8 mouse cellular contexts compared by ENCODE assay signal in the genomic region with DNA sequence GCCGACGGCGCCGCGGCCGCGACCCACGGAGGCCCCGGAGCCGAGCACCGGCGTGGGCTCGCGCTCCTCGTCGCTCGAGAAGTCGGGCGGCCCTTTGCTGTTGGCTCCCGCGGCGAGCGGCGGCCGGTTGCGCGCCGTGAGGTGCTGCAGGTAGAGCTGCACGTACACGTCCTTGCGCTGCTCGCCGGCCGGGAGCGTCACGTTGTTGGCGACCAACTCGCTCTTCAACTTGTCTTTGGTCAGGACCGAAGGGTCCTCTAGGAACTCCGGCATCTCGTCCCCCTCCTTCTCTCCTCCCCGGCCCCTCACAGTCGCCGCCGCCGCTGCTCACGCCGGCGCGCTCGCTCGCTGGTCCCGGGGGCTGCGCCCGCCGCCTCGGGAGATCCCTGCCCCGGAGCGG. TPM values are rescaled to one million over a fixed set of nuclear protein-coding genes. Genes with fewer than 3 reads are reported as not detected.
A peak's percentile ranks its signal among the peaks of the same experiment; 100 is the strongest.
DNase-seq lines count a peak whose midpoint lies in the region; ATAC-seq and TF ChIP-seq lines count a peak whose summit lies in the region.

No protein-coding gene starts in this region.

- peak overlapping the region; percentile 100 for H3K27ac ChIP-seq in forebrain, embryonic 15.5 days (replicated peaks)
- H3K27ac ChIP-seq in olfactory bulb, adult 2 months (ENCODE audit: insufficient read depth, low read depth, low read length), result peak overlapping the region; percentile 78

- H3K36me3 ChIP-seq in forebrain, embryonic 15.5 days, result no peaks in the 10 kb centered on the region

- peak overlapping the region; percentile 95 for H3K4me3 ChIP-seq in forebrain, embryonic 15.5 days
- H3K4me3 ChIP-seq in olfactory bulb, adult 2 months (ENCODE audit: insufficient read depth, low read depth, low read length), result peak overlapping the region; percentile 94

- no peaks in the 10 kb centered on the region for H3K27me3 ChIP-seq in forebrain, embryonic 15.5 days

- ATAC-seq in forebrain, embryonic 15.5 days (replicated peaks), result peak; percentile 69

- H3K9me3 ChIP-seq in forebrain, embryonic 15.5 days, result no peaks in the 10 kb centered on the region

- TF ChIP-seq CTCF in olfactory bulb, adult 2 months (IDR thresholded peaks at IDR 0.05; ENCODE audit: insufficient read depth, low read depth, low read length), result no peak

- peak overlapping the region; percentile 52 for H3K4me2 ChIP-seq in forebrain, embryonic 15.5 days (replicated peaks)

- peak overlapping the region; percentile 98 for H3K9ac ChIP-seq in forebrain, embryonic 15.5 days (replicated peaks)

- intact Hi-C loops in gastrocnemius, postnatal 14 days (cut with DNase I; ENCODE audit: low total_unique reads), result no loop called here

- H3K4me1 ChIP-seq in forebrain, embryonic 15.5 days, result peaks cover 47% of the 10 kb centered on the region
- peaks cover 8% of the 10 kb centered on the region for H3K4me1 ChIP-seq in olfactory bulb, adult 2 months (ENCODE audit: control insufficient read depth, insufficient read depth, low read length)

- under 1% methylated on average over 59 of the region's 59 CpGs for WGBS in forebrain, embryonic 15.5 days
- WGBS in olfactory bulb, adult 2 months, result under 1% methylated on average over 59 of the region's 59 CpGs

- no peak for TF ChIP-seq POLR2A in olfactory bulb, adult 2 months (IDR thresholded peaks at IDR 0.05; ENCODE audit: insufficient read depth, low read depth, low read length)

- peak; percentile 33 for DNase-seq in gastrocnemius, postnatal 14 days
- no peak for DNase-seq in gastrocnemius, adult 18-20 months (ENCODE audit: low spot score)
- peak; percentile 44 to 50 for DNase-seq in spleen, postnatal 36 days (ENCODE audit: low spot score in 2 of 2)
- DNase-seq in spleen, adult 18-20 months, result no peak
- DNase-seq in liver, result peak; percentile 50
- no peak for DNase-seq in layer of hippocampus, adult 8-10 months (ENCODE audit: low spot score in 2 of 2)

RNA-seq across cellular contexts. Expression of a gene that starts 10.1 kb away (rescaled TPM):
- total RNA-seq in gastrocnemius, postnatal 14 days (2021), result 10 to 100 TPM; 56.9 to 66.7 TPM
- 10 to 100 TPM; 49.9 to 50.5 TPM for total RNA-seq in gastrocnemius, adult 18-20 months (2021)
- 191 and 194 TPM in 2 replicates for polyA plus RNA-seq in forebrain, embryonic 15.5 days (2015; fragmentation: Nextera tagmentation; extraction: Ambion mirVana)
- 183 and 204 TPM in 2 replicates for polyA plus RNA-seq in olfactory bulb, adult 2 months (2012; ENCODE audit: insufficient read depth, insufficient read length, low replicate concordance, missing spikeins)
- total RNA-seq in layer of hippocampus, adult 8-10 months (2022), result 10 to 100 TPM; 39.2 to 51.2 (median 41.8) TPM

RNA-seq across cellular contexts. Expression of a gene that starts 47.2 kb away (rescaled TPM):
- total RNA-seq in gastrocnemius, postnatal 14 days (2021), result 1,000 to 10,000 TPM in 1 of 2 experiments, 100 to 1,000 TPM in 1; 888 to 1,041 TPM
- 1,000 to 10,000 TPM; 1,039 to 1,209 TPM for total RNA-seq in gastrocnemius, adult 18-20 months (2021)
- polyA plus RNA-seq in forebrain, embryonic 15.5 days (2015; fragmentation: Nextera tagmentation; extraction: Ambion mirVana), result 447 and 482 TPM in 2 replicates
- 264 TPM in 1 of 2 replicates, not detected in the other for polyA plus RNA-seq in olfactory bulb, adult 2 months (2012; ENCODE audit: insufficient read depth, insufficient read length, low replicate concordance, missing spikeins)
- 100 to 1,000 TPM; 490 to 567 (median 535) TPM for total RNA-seq in layer of hippocampus, adult 8-10 months (2022)

Comparison
In these comparisons a context has a peak if more than half of its experiments do, and no peak if none do; other contexts are left out.
1. DNase-seq: peak in gastrocnemius, postnatal 14 days (single experiment), spleen, postnatal 36 days (2 of 2) and liver (single experiment); none in gastrocnemius, adult 18-20 months (single experiment), spleen, adult 18-20 months (0 of 2) and layer of hippocampus, adult 8-10 months (0 of 2).